Mouse (Mus musculus) limb, embryonic 14.5 days (tissue): ENCODE results near the gene Spp1. TPM values are rescaled to one million over a fixed set of nuclear protein-coding genes. Genes with fewer than 3 reads are reported as not detected.

Experiments
- ATAC-seq: fragments of 200-750 bp; cut with Nextera tagmentation; 2 replicates; pipeline ENCODE4 v1.8.0; 2017; ENCODE audit warnings: low read depth, moderate number of reproducible peaks, moderate TSS enrichment; ENCODE audit not compliant: low FRiP score
- DNase-seq: peaks from one replicate; pipeline ENCODE4 v3.0.0-alpha.2; 2015; ENCODE audit warnings: low spot score
- H3K27ac ChIP-seq: fragments of 300-500 bp; sonication (generic); replicated peaks from 2 replicates; pipeline ENCODE4 v1.5.1; 2014; ENCODE audit warnings: low read depth, mild to moderate bottlenecking, low read length, moderate library complexity, mixed read lengths
- H3K27me3 ChIP-seq: fragments of 300-500 bp; sonication (generic); 2 replicates; pipeline ENCODE4 v1.6.1; 2014; ENCODE audit warnings: low read length, mixed read lengths; ENCODE audit not compliant: control insufficient read depth, insufficient read depth
- H3K36me3 ChIP-seq: fragments of 300-500 bp; sonication (generic); 2 replicates; pipeline ENCODE4 v1.6.1; 2014; ENCODE audit warnings: mild to moderate bottlenecking, low read length, moderate library complexity, mixed read lengths; ENCODE audit not compliant: control insufficient read depth, insufficient read depth
- H3K4me1 ChIP-seq: fragments of 300-500 bp; sonication (generic); 2 replicates; pipeline ENCODE4 v1.6.1; 2014; ENCODE audit warnings: antibody characterized with exemption, low read length, mixed read lengths; ENCODE audit not compliant: control insufficient read depth, insufficient read depth
- H3K4me2 ChIP-seq: fragments of 300-500 bp; sonication (generic); replicated peaks from 2 replicates; pipeline ENCODE4 v1.6.1; 2014; ENCODE audit warnings: low read depth, mild to moderate bottlenecking, low read length, moderate library complexity; ENCODE audit not compliant: severe bottlenecking
- H3K4me3 ChIP-seq: fragments of 300-500 bp; sonication (generic); replicated peaks from 2 replicates; pipeline ENCODE4 v1.5.1; 2014; ENCODE audit warnings: low read length
- H3K9ac ChIP-seq: fragments of 300-500 bp; sonication (generic); 2 replicates; pipeline ENCODE4 v1.6.1; 2014; ENCODE audit warnings: mild to moderate bottlenecking, low read depth, low read length, moderate library complexity; ENCODE audit not compliant: severe bottlenecking
- H3K9me3 ChIP-seq: fragments of 300-500 bp; sonication (generic); 2 replicates; pipeline ENCODE4 v1.6.1; 2016; ENCODE audit warnings: low read length; ENCODE audit not compliant: control insufficient read depth
- POLR2A ChIP-seq: fragments of 200-500 bp; IDR thresholded peaks from 2 replicates; pipeline ENCODE4 v1.8.0; 2012; ENCODE audit warnings: inconsistent platforms, mild to moderate bottlenecking, moderate library complexity, borderline replicate concordance; ENCODE audit not compliant: insufficient read depth, insufficient read length; ENCODE audit errors: extremely low read depth
- WGBS: fragments of 180-500 bp; shearing (Covaris S2); extraction: QIAGEN DNeasy Blood & Tissue Kit; methylation state at CpG from one replicate; pipeline ENCODE4 v1.1.7; 2014; 5-methylcytosine and 5-hydroxymethylcytosine counted together
- polyA plus RNA-seq, 2 experiments: library from polyadenylated mRNA; depleted of rRNA in 1 of 2; stranded (reverse) in 1 of 2; unstranded in 1 of 2; fragments of >200 nt; fragmentation: Nextera tagmentation in 1 of 2; extraction: Ambion mirVana in 1 of 2; gene quantifications; 2 replicates each; pipeline versions ENCODE4 v1.2.1 to v1.2.3; 2012 to 2014

The Spp1 gene
- polyA plus RNA-seq, 2 experiments, result 102 to 195 TPM

GRCm38 (mm10) chr5:104425949-104426348 lies 9.0 kb upstream of the Spp1 start:
- Histone ChIP-seq H3K4me1 (no peaks in the 10 kb centered on the region), H3K27me3 (no peaks in the 10 kb centered on the region), H3K4me2 (no peak overlapping the region), H3K9me3 (no peaks in the 10 kb centered on the region), H3K9ac (no peak overlapping the region), H3K36me3 (no peaks in the 10 kb centered on the region), H3K4me3 (no peak overlapping the region), H3K27ac (no peak overlapping the region)
- TF ChIP-seq POLR2A, result no peak
- ATAC-seq, result no peak
- DNase-seq, result no peak
- 62% methylated on average over 8 of the region's 8 CpGs for WGBS

GRCm38 (mm10) chr5:104432886-104433285 lies 2.0 kb upstream of the Spp1 start:
- Histone ChIP-seq H3K4me1 (no peaks in the 10 kb centered on the region), H3K27ac (no peak overlapping the region), H3K36me3 (no peaks in the 10 kb centered on the region), H3K4me2 (0 out of 2 replicates have a peak overlapping the region, but pooled peaks have one; percentile 9), H3K27me3 (no peaks in the 10 kb centered on the region), H3K9ac (no peak overlapping the region), H3K9me3 (no peaks in the 10 kb centered on the region), H3K4me3 (no peak overlapping the region)
- 39% methylated on average over 12 of the region's 12 CpGs for WGBS
- DNase-seq (no peak), ATAC-seq (no peak)
- TF ChIP-seq POLR2A, result no peak

DNA sequence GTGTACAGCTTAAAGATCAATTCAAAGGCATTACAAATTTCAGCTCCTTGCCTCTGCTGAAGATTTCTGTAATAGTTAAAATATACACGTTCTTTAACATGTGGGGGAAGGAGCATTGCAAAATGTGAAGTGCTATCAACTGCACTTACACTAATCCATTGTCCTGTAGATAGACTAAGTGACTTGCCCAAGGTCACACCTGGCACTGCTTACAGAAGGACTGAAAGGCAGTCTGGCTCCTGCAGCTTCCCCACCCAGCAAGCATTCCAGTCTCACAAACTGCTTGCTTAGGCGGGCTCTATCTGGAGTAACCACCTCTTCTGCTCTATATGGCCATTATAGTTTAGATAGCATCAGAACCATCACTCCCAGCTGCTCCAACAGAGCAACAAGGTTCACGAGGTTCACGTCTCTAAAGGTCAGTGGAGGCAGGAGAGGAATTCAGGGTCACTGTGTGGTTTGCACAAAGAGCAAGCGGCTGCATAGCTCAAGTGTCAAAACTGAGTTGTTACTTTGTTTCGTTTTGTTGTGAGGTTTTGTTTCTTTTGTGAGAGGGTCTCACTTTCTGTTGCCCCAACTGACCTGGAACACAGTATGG lies 851 bp upstream of the Spp1 start:
- no peaks in the 10 kb centered on the region for H3K4me1 ChIP-seq
- no peak for TF ChIP-seq POLR2A
- 56% methylated on average over 6 of the region's 6 CpGs for WGBS
- H3K27ac ChIP-seq, result no peak overlapping the region
- H3K9me3 ChIP-seq, result no peaks in the 10 kb centered on the region
- no peak overlapping the region for H3K4me3 ChIP-seq
- no peak for DNase-seq
- no peak for ATAC-seq
- no peaks in the 10 kb centered on the region for H3K36me3 ChIP-seq
- no peak overlapping the region for H3K9ac ChIP-seq
- no peaks in the 10 kb centered on the region for H3K27me3 ChIP-seq
- no peak overlapping the region for H3K4me2 ChIP-seq

DNA sequence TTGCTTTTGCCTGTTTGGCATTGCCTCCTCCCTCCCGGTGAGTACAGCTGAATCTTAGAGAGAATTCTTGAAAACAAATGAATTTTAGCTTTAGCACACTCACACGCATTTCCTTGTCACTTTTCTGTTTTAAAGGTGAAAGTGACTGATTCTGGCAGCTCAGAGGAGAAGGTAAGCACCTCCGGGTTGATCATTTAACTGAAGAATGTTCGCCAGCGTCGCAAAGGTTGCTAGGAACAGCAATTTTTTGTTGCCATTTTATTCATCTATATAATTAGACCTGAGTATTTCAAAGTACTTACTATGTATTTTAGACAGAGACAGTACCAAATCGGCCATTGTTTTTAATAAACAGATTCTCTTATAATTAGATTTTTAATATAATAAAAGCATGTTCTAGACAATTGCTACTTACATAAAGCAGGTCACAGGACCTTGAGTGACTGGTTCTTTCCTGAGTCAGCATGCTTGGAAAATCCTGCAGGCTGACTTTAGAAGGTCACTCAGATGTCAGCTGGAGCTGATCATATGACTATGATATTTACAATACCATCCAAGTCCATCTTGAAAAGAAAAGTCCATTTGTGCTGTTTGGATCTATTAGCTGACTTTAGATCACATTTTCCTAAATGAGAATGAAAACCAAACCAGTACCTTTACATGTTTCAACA lies 1.6 kb downstream of the Spp1 start:
- no peak overlapping the region for H3K4me2 ChIP-seq
- WGBS, result 77% methylated on average over 7 of the region's 7 CpGs

GRCm38 (mm10) chr5:104442396-104442795 lies 7.5 kb downstream of the Spp1 start:
- H3K9ac ChIP-seq, result no peak overlapping the region
- no peak overlapping the region for H3K4me3 ChIP-seq
- H3K4me1 ChIP-seq, result no peaks in the 10 kb centered on the region
- DNase-seq (no peak), ATAC-seq (no peak)
- TF ChIP-seq POLR2A, result no peak
- H3K27ac ChIP-seq, result no peak overlapping the region
- H3K36me3 ChIP-seq, result no peaks in the 10 kb centered on the region
- H3K27me3 ChIP-seq, result no peaks in the 10 kb centered on the region
- no peaks in the 10 kb centered on the region for H3K9me3 ChIP-seq
- WGBS, result 65% methylated on average over 6 of the region's 6 CpGs
- no peak overlapping the region for H3K4me2 ChIP-seq

More for the DNA sequence above, 1.6 kb downstream of the Spp1 start:
- no peaks in the 10 kb centered on the region for H3K9me3 ChIP-seq
- DNase-seq (no peak), ATAC-seq (no peak)
- H3K36me3 ChIP-seq, result no peaks in the 10 kb centered on the region
- no peak overlapping the region for H3K4me3 ChIP-seq
- H3K27ac ChIP-seq, result no peak overlapping the region
- no peak for TF ChIP-seq POLR2A
- no peak overlapping the region for H3K9ac ChIP-seq
- H3K27me3 ChIP-seq, result no peaks in the 10 kb centered on the region
- H3K4me1 ChIP-seq, result no peaks in the 10 kb centered on the region

- H3K4me1 ChIP-seq, result no peaks in the 10 kb centered on the region
- H3K9ac ChIP-seq, result no peak overlapping the region
- H3K36me3 ChIP-seq, result no peaks in the 10 kb centered on the region
- no peak overlapping the region for H3K4me2 ChIP-seq
- DNase-seq, result no peak
- no peaks in the 10 kb centered on the region for H3K27me3 ChIP-seq
- ATAC-seq, result no peak
- no peaks in the 10 kb centered on the region for H3K9me3 ChIP-seq
- H3K27ac ChIP-seq, result no peak overlapping the region
- no peak overlapping the region for H3K4me3 ChIP-seq
- WGBS, result 78% methylated on average over 1 of the region's 1 CpGs
- TF ChIP-seq POLR2A, result no peak
Measured at GRCm38 (mm10) chr5:104442850-104443249, 7.9 kb downstream of the Spp1 start.
